Mouse (Mus musculus): ENCODE measurements at regions not wholly inside any gene's neighbourhood (a gene's known extent, or its start where the extent isn't known, plus 50 kb on each side); places are given as distances from the start of the nearest gene placed in this dataset.

GRCm38 (mm10) chr12:119084814-119085213 lies 118.6 kb upstream of the Abcb5 start:
- ATAC-seq (replicated peaks; ENCODE audit: low FRiP score, low read depth) (no peak), DNase-seq (ENCODE audit: low spot score) (peak; percentile 46)

DNA sequence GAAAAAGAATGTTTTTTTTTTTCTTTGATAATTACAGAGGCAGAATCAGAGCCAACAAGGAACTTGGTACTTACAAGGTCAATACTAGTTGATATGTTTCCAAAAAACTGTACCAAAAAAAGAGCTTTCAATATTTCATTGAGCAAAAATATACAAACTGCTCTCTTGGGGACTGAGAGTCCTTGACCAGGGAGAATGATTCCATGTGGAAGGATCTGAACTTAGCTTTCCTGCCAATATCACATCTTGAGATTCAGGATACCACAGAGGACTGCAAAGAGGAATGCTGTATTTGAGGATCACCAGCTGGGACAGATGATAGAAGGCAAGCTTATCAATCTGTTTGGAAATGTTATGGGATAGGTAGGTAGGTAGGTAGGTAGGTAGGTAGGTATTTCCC lies 116.6 kb upstream of the Abcb5 start:
- H3K9me3 ChIP-seq (replicated peaks; ENCODE audit: low read length), result no peaks in the 10 kb centered on the region
- H3K9ac ChIP-seq (ENCODE audit: low read depth, low read length), result no peak overlapping the region
- no peak for TF ChIP-seq CTCF (IDR thresholded peaks at IDR 0.05; ENCODE audit: low read depth)
- no peaks in the 10 kb centered on the region for H3K36me3 ChIP-seq (ENCODE audit: insufficient read depth, low read length)
- no peak overlapping the region for H3K4me3 ChIP-seq (replicated peaks; ENCODE audit: low read depth, low read length)
- no peaks in the 10 kb centered on the region for H3K4me1 ChIP-seq (replicated peaks; ENCODE audit: insufficient read depth, low read length)
- no peak overlapping the region for H3K4me2 ChIP-seq (ENCODE audit: low read length)
- H3K27ac ChIP-seq, result no peak overlapping the region
- H3K27me3 ChIP-seq (ENCODE audit: insufficient read depth, low read length), result no peaks in the 10 kb centered on the region
- DNase-seq (ENCODE audit: low spot score) (no peak), ATAC-seq (replicated peaks; ENCODE audit: low FRiP score, low read depth) (no peak)

More at GRCm38 (mm10) chr12:119084814-119085213, 118.6 kb upstream of the Abcb5 start:
- no peak overlapping the region for H3K4me3 ChIP-seq (replicated peaks; ENCODE audit: low read depth, low read length)
- 55% methylated on average over 2 of the region's 2 CpGs for WGBS
- H3K9ac ChIP-seq (ENCODE audit: low read depth, low read length), result no peak overlapping the region
- H3K27ac ChIP-seq, result no peak overlapping the region
- H3K4me2 ChIP-seq (ENCODE audit: low read length), result no peak overlapping the region
- H3K9me3 ChIP-seq (replicated peaks; ENCODE audit: low read length), result no peaks in the 10 kb centered on the region
- no peaks in the 10 kb centered on the region for H3K27me3 ChIP-seq (ENCODE audit: insufficient read depth, low read length)
- TF ChIP-seq CTCF (IDR thresholded peaks at IDR 0.05; ENCODE audit: low read depth), result no peak
- H3K4me1 ChIP-seq (replicated peaks; ENCODE audit: insufficient read depth, low read length), result no peaks in the 10 kb centered on the region
- no peaks in the 10 kb centered on the region for H3K36me3 ChIP-seq (ENCODE audit: insufficient read depth, low read length)

DNA sequence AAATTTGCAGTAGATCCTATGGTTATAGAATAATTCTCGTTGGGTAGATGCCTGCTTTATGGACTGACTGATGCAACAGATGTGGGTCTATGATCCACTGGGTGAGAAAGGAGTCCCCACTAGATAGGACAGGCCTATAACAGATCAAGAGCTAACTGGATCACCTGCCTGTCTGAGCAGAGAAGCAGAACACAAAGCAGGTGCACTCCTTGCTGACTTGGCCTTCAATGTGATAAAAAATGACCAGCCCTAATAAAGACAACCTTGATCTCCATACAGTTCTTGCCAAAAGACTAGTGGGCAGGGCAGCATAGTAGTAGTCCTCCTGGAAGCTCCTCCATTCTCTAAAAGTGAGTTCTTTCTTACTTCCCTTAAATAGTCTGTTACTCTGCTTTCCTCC lies 109.6 kb upstream of the Abcb5 start:
- WGBS, result 83% methylated on average over 1 of the region's 1 CpGs
- H3K27me3 ChIP-seq (ENCODE audit: insufficient read depth, low read length), result no peaks in the 10 kb centered on the region
- DNase-seq (ENCODE audit: low spot score) (no peak), ATAC-seq (replicated peaks; ENCODE audit: low FRiP score, low read depth) (no peak)
- H3K27ac ChIP-seq, result no peak overlapping the region
- H3K9me3 ChIP-seq (replicated peaks; ENCODE audit: low read length), result no peaks in the 10 kb centered on the region
- no peak overlapping the region for H3K4me2 ChIP-seq (ENCODE audit: low read length)
- TF ChIP-seq CTCF (IDR thresholded peaks at IDR 0.05; ENCODE audit: low read depth), result no peak
- H3K4me3 ChIP-seq (replicated peaks; ENCODE audit: low read depth, low read length), result no peak overlapping the region
- no peaks in the 10 kb centered on the region for H3K4me1 ChIP-seq (replicated peaks; ENCODE audit: insufficient read depth, low read length)
- H3K36me3 ChIP-seq (ENCODE audit: insufficient read depth, low read length), result no peaks in the 10 kb centered on the region
- no peak overlapping the region for H3K9ac ChIP-seq (ENCODE audit: low read depth, low read length)

- WGBS, result 86% methylated on average over 2 of the region's 2 CpGs
- no peak overlapping the region for H3K4me2 ChIP-seq (ENCODE audit: low read length)
- no peaks in the 10 kb centered on the region for H3K36me3 ChIP-seq (ENCODE audit: insufficient read depth, low read length)
- H3K27me3 ChIP-seq (ENCODE audit: insufficient read depth, low read length), result no peaks in the 10 kb centered on the region
- TF ChIP-seq CTCF (IDR thresholded peaks at IDR 0.05; ENCODE audit: low read depth), result no peak
- H3K9ac ChIP-seq (ENCODE audit: low read depth, low read length), result no peak overlapping the region
- ATAC-seq (replicated peaks; ENCODE audit: low FRiP score, low read depth), result no peak
- no peaks in the 10 kb centered on the region; the same call in 1 of the 2 replicates for H3K4me1 ChIP-seq (replicated peaks; ENCODE audit: insufficient read depth, low read length)
- no peaks in the 10 kb centered on the region for H3K9me3 ChIP-seq (replicated peaks; ENCODE audit: low read length)
- no peak for DNase-seq (ENCODE audit: low spot score)
- no peak overlapping the region for H3K27ac ChIP-seq
- no peak overlapping the region for H3K4me3 ChIP-seq (replicated peaks; ENCODE audit: low read depth, low read length)
These were observed 108.7 kb upstream of the Abcb5 start for GRCm38 (mm10) chr12:119074742-119075478.

- H3K4me1 ChIP-seq (replicated peaks; ENCODE audit: insufficient read depth, low read length), result no peaks in the 10 kb centered on the region; the same call in 1 of the 2 replicates
- ATAC-seq (replicated peaks; ENCODE audit: low FRiP score, low read depth), result no peak
These were observed 107.9 kb upstream of the Abcb5 start for GRCm38 (mm10) chr12:119074147-119074546.

DNA sequence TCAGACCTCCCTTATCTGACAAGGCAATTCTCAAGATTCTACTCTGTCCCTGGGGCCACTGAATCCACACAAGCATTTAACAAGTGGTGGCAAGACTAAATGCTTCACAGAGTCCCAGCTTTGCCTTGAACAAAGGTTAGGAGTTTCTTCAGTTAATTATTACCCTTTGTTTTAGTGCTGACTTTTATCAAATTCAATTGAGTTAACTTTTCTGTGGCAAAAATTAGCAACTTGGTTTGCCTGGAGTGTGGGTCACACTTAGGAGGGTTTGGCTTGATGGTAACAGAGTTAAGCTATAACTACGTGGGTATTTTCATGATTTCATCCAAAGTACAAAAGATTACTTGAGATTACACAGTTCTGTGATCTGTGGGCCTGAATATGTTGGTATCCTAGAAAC lies 104.7 kb upstream of the Abcb5 start:
- Histone ChIP-seq H3K27me3 (ENCODE audit: insufficient read depth, low read length) (no peaks in the 10 kb centered on the region), H3K4me3 (replicated peaks; ENCODE audit: low read depth, low read length) (no peak overlapping the region), H3K4me1 (replicated peaks; ENCODE audit: insufficient read depth, low read length) (no peaks in the 10 kb centered on the region; the same call in 1 of the 2 replicates), H3K9ac (ENCODE audit: low read depth, low read length) (no peak overlapping the region), H3K27ac (peak overlapping the region; percentile 50; the same call in 1 of the 2 replicates), H3K9me3 (replicated peaks; ENCODE audit: low read length) (no peaks in the 10 kb centered on the region), H3K36me3 (ENCODE audit: insufficient read depth, low read length) (no peaks in the 10 kb centered on the region), H3K4me2 (ENCODE audit: low read length) (no peak overlapping the region)
- DNase-seq (ENCODE audit: low spot score), result peak; percentile 25
- peak; percentile 92 for ATAC-seq (replicated peaks; ENCODE audit: low FRiP score, low read depth)
- WGBS, result 57% methylated on average over 1 of the region's 1 CpGs
- no peak for TF ChIP-seq CTCF (IDR thresholded peaks at IDR 0.05; ENCODE audit: low read depth)

More at GRCm38 (mm10) chr12:119074147-119074546, 107.9 kb upstream of the Abcb5 start:
- H3K27ac ChIP-seq, result no peak overlapping the region
- no peak overlapping the region for H3K4me2 ChIP-seq (ENCODE audit: low read length)
- no peak for DNase-seq (ENCODE audit: low spot score)
- H3K36me3 ChIP-seq (ENCODE audit: insufficient read depth, low read length), result no peaks in the 10 kb centered on the region
- H3K4me3 ChIP-seq (replicated peaks; ENCODE audit: low read depth, low read length), result no peak overlapping the region
- no peak overlapping the region for H3K9ac ChIP-seq (ENCODE audit: low read depth, low read length)
- no peaks in the 10 kb centered on the region for H3K9me3 ChIP-seq (replicated peaks; ENCODE audit: low read length)
- H3K27me3 ChIP-seq (ENCODE audit: insufficient read depth, low read length), result no peaks in the 10 kb centered on the region
- no peak for TF ChIP-seq CTCF (IDR thresholded peaks at IDR 0.05; ENCODE audit: low read depth)

All from kidney, postnatal 0 days (tissue).